Mouse (Mus musculus): ENCODE data around the gene Nynrin. TPM values are rescaled to one million over a fixed set of nuclear protein-coding genes. Genes with fewer than 3 reads are reported as not detected.

The Nynrin gene
- polyA plus RNA-seq, 1 experiment, result 0.87 TPM

GRCm38 (mm10) chr14:55862186-55862585, 8.4 kb downstream of the Nynrin start:
- Histone ChIP-seq H3K4me1 (ENCODE audit: control insufficient read depth, insufficient read depth, insufficient read length, low read length) (peaks cover 4% of the 10 kb centered on the region; the same call in 1 of the 2 replicates), H3K27ac (replicated peaks; ENCODE audit: low read depth, low read length) (no peak overlapping the region), H3K4me3 (ENCODE audit: insufficient read depth, low read depth, low read length) (no peak overlapping the region)

- H3K27ac ChIP-seq (replicated peaks; ENCODE audit: low read depth, low read length), result no peak overlapping the region
These were observed 9.2 kb downstream of the Nynrin start for GRCm38 (mm10) chr14:55862970-55863369.

GRCm38 (mm10) chr14:55863773-55864172, 10.0 kb downstream of the Nynrin start:
- H3K27ac ChIP-seq (replicated peaks; ENCODE audit: low read depth, low read length), result no peak overlapping the region
- no peak overlapping the region for H3K4me3 ChIP-seq (ENCODE audit: insufficient read depth, low read depth, low read length)
- no peaks in the 10 kb centered on the region for H3K4me1 ChIP-seq (ENCODE audit: control insufficient read depth, insufficient read depth, insufficient read length, low read length)

More at GRCm38 (mm10) chr14:55862970-55863369, 9.2 kb downstream of the Nynrin start:
- no peak overlapping the region for H3K4me3 ChIP-seq (ENCODE audit: insufficient read depth, low read depth, low read length)
- no peaks in the 10 kb centered on the region for H3K4me1 ChIP-seq (ENCODE audit: control insufficient read depth, insufficient read depth, insufficient read length, low read length)

- no peak overlapping the region for H3K27ac ChIP-seq (replicated peaks; ENCODE audit: low read depth, low read length)
- no peak overlapping the region for H3K4me3 ChIP-seq (ENCODE audit: insufficient read depth, low read depth, low read length)
- no peaks in the 10 kb centered on the region for H3K4me1 ChIP-seq (ENCODE audit: control insufficient read depth, insufficient read depth, insufficient read length, low read length)
These were observed 13.2 kb downstream of the Nynrin start for GRCm38 (mm10) chr14:55866962-55867361.

- Histone ChIP-seq H3K4me3 (ENCODE audit: insufficient read depth, low read depth, low read length) (no peak overlapping the region), H3K27ac (replicated peaks; ENCODE audit: low read depth, low read length) (no peak overlapping the region), H3K4me1 (ENCODE audit: control insufficient read depth, insufficient read depth, insufficient read length, low read length) (no peaks in the 10 kb centered on the region)
These were observed 14.6 kb downstream of the Nynrin start for GRCm38 (mm10) chr14:55868230-55869026.

GRCm38 (mm10) chr14:55869538-55869937, 15.7 kb downstream of the Nynrin start:
- no peaks in the 10 kb centered on the region for H3K4me1 ChIP-seq (ENCODE audit: control insufficient read depth, insufficient read depth, insufficient read length, low read length)
- no peak overlapping the region for H3K27ac ChIP-seq (replicated peaks; ENCODE audit: low read depth, low read length)
- no peak overlapping the region for H3K4me3 ChIP-seq (ENCODE audit: insufficient read depth, low read depth, low read length)

- Histone ChIP-seq H3K4me3 (ENCODE audit: insufficient read depth, low read depth, low read length) (no peak overlapping the region), H3K27ac (replicated peaks; ENCODE audit: low read depth, low read length) (no peak overlapping the region), H3K4me1 (ENCODE audit: control insufficient read depth, insufficient read depth, insufficient read length, low read length) (no peaks in the 10 kb centered on the region)
These were observed 18.2 kb downstream of the Nynrin start for GRCm38 (mm10) chr14:55872039-55872438.

- Histone ChIP-seq H3K4me3 (ENCODE audit: insufficient read depth, low read depth, low read length) (no peak overlapping the region), H3K27ac (replicated peaks; ENCODE audit: low read depth, low read length) (no peak overlapping the region)
These were observed 18.7 kb downstream of the Nynrin start for GRCm38 (mm10) chr14:55872551-55872950.

GRCm38 (mm10) chr14:55873242-55873713, 19.5 kb downstream of the Nynrin start:
- no peak overlapping the region for H3K4me3 ChIP-seq (ENCODE audit: insufficient read depth, low read depth, low read length)
- H3K27ac ChIP-seq (replicated peaks; ENCODE audit: low read depth, low read length), result no peak overlapping the region
- no peaks in the 10 kb centered on the region for H3K4me1 ChIP-seq (ENCODE audit: control insufficient read depth, insufficient read depth, insufficient read length, low read length)

More at GRCm38 (mm10) chr14:55872551-55872950, 18.7 kb downstream of the Nynrin start:
- H3K4me1 ChIP-seq (ENCODE audit: control insufficient read depth, insufficient read depth, insufficient read length, low read length), result no peaks in the 10 kb centered on the region

- H3K27ac ChIP-seq (replicated peaks; ENCODE audit: low read depth, low read length), result no peak overlapping the region
These were observed 20.2 kb downstream of the Nynrin start for GRCm38 (mm10) chr14:55873714-55874683.

GRCm38 (mm10) chr14:55877469-55878315, 23.9 kb downstream of the Nynrin start:
- H3K27ac ChIP-seq (replicated peaks; ENCODE audit: low read depth, low read length), result no peak overlapping the region
- H3K4me1 ChIP-seq (ENCODE audit: control insufficient read depth, insufficient read depth, insufficient read length, low read length), result no peaks in the 10 kb centered on the region
- H3K4me3 ChIP-seq (ENCODE audit: insufficient read depth, low read depth, low read length), result no peak overlapping the region

More at GRCm38 (mm10) chr14:55873714-55874683, 20.2 kb downstream of the Nynrin start:
- no peaks in the 10 kb centered on the region for H3K4me1 ChIP-seq (ENCODE audit: control insufficient read depth, insufficient read depth, insufficient read length, low read length)
- H3K4me3 ChIP-seq (ENCODE audit: insufficient read depth, low read depth, low read length), result peak overlapping the region; percentile 38

GRCm38 (mm10) chr14:55878316-55878940, 24.6 kb downstream of the Nynrin start:
- Histone ChIP-seq H3K4me3 (ENCODE audit: insufficient read depth, low read depth, low read length) (no peak overlapping the region), H3K4me1 (ENCODE audit: control insufficient read depth, insufficient read depth, insufficient read length, low read length) (no peaks in the 10 kb centered on the region), H3K27ac (replicated peaks; ENCODE audit: low read depth, low read length) (no peak overlapping the region)

GRCm38 (mm10) chr14:55879623-55880022, 25.8 kb downstream of the Nynrin start:
- H3K4me3 ChIP-seq (ENCODE audit: insufficient read depth, low read depth, low read length), result no peak overlapping the region
- H3K4me1 ChIP-seq (ENCODE audit: control insufficient read depth, insufficient read depth, insufficient read length, low read length), result no peaks in the 10 kb centered on the region
- H3K27ac ChIP-seq (replicated peaks; ENCODE audit: low read depth, low read length), result no peak overlapping the region

GRCm38 (mm10) chr14:55880982-55881381, 27.2 kb downstream of the Nynrin start:
- Histone ChIP-seq H3K4me1 (ENCODE audit: control insufficient read depth, insufficient read depth, insufficient read length, low read length) (no peaks in the 10 kb centered on the region), H3K4me3 (ENCODE audit: insufficient read depth, low read depth, low read length) (no peak overlapping the region), H3K27ac (replicated peaks; ENCODE audit: low read depth, low read length) (no peak overlapping the region)
